Comparison of ENCODE assay signal across 8 mouse cellular contexts in the genomic region with DNA sequence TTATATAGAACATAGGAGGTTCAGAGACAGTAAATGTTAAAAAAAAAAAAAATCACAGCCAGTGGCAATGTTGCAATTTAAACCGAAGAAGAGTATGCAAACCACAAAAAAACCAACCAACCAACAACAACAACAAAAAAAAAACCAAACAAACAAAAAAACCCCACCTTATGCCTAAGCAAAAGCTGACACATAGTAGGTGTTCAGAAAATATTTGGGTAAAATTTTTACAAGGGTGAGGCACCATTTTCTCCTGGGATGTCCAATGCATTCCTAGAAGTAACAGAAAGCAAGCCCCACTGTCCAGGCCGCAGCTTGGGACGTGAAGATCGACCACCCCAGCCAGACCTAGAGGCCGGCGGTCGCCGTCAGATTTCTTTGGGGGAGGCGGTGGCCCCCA. TPM values are rescaled to one million over a fixed set of nuclear protein-coding genes. Genes with fewer than 3 reads are reported as not detected.
DNase-seq lines count a peak whose midpoint lies in the region; ATAC-seq lines count a peak whose summit lies in the region.

A gene (plus strand): TSS at position 147 of the 400 bp plus-strand sequence.

- 5% methylated on average over 9 of the region's 9 CpGs for WGBS in liver, embryonic 11.5 days

- peak within 1 kb of the TSS; percentile 82 for H3K4me3 ChIP-seq in liver, embryonic 11.5 days (ENCODE audit: low read depth, low read length)

- H3K27ac ChIP-seq in liver, embryonic 11.5 days (ENCODE audit: low read depth, low read length): peak within 1 kb of the TSS; percentile 98

- peak within 1 kb of the TSS; percentile 95 for H3K4me2 ChIP-seq in liver, embryonic 11.5 days

- H3K9me3 ChIP-seq in liver, embryonic 11.5 days (ENCODE audit: control insufficient read depth, low read length): no peaks in the 10 kb centered on the region

- H3K4me1 ChIP-seq in liver, embryonic 11.5 days (replicated peaks; ENCODE audit: control insufficient read depth, insufficient read depth, low read length): peaks cover 14% of the 10 kb centered on the region

- H3K36me3 ChIP-seq in liver, embryonic 11.5 days (ENCODE audit: control insufficient read depth, insufficient read depth, low read length): peaks cover 12% of the 10 kb centered on the region; the same call in 1 of the 2 replicates

- peak within 1 kb of the TSS; percentile 84 for H3K9ac ChIP-seq in liver, embryonic 11.5 days (ENCODE audit: low read depth, low read length)

- no peaks in the 10 kb centered on the region for H3K27me3 ChIP-seq in liver, embryonic 11.5 days (replicated peaks; ENCODE audit: control insufficient read depth, insufficient read depth, low read length)

- no peak for DNase-seq in layer of hippocampus, adult 18-20 months (ENCODE audit: low spot score in 2 of 2)
- no peak for DNase-seq in layer of hippocampus, adult 9-11 months
- DNase-seq in heart, postnatal 4 days: no peak
- DNase-seq in liver, embryonic 11.5 days (ENCODE audit: low spot score): no peak
- no peak for DNase-seq in frontal cortex, postnatal 25 days (ENCODE audit: low spot score in 2 of 2)
- no peak for DNase-seq in frontal cortex, postnatal 36 days (ENCODE audit: low spot score in 2 of 2)

- ATAC-seq in common myeloid progenitor, adult 5-6 weeks (replicated peaks; ENCODE audit: low read depth, poor library complexity, severe bottlenecking): no peak
- no peak for ATAC-seq in liver, embryonic 11.5 days (replicated peaks; ENCODE audit: low FRiP score)
- ATAC-seq in erythroid progenitor cell, adult 5-6 weeks (replicated peaks; ENCODE audit: low FRiP score, poor library complexity, severe bottlenecking): no peak

RNA-seq across cellular contexts. Expression of the gene that starts here (rescaled TPM):
- total RNA-seq in layer of hippocampus, adult 18-20 months (2021): 10 to 100 TPM; 11.9 to 12.2 TPM
- total RNA-seq in common myeloid progenitor, adult 5-6 weeks (2017): 15.1 and 16.9 TPM in 2 replicates
- 10 to 100 TPM; 10.1 to 10.4 TPM for total RNA-seq in heart, postnatal 4 days (2021)
- 8.3 and 8.8 TPM in 2 replicates for polyA plus RNA-seq in liver, embryonic 11.5 days (2014; fragmentation: Nextera tagmentation; extraction: Ambion mirVana)
- 1.3 and 1.8 TPM in 2 replicates for total RNA-seq in erythroid progenitor cell, adult 5-6 weeks (2015; ENCODE audit: low replicate concordance)
- total RNA-seq in erythroid progenitor cell, adult 5-6 weeks (2017; ENCODE audit: low replicate concordance): 2.0 and 3.5 TPM in 2 replicates
